Mouse (Mus musculus) ES-E14 (cell line): ENCODE data around the gene H2-Q2.
"Not testable (repeated sequence)": the region's sequence is repeated elsewhere in the genome, so short reads cannot be mapped to it uniquely, and the experiment has no call there.

ENCODE experiments used
- CHD2 ChIP-seq: IDR thresholded peaks from 2 replicates; pipeline ENCODE4 v1.6.1; 2014; ENCODE audit warnings: mild to moderate bottlenecking, low read depth, low read length, inconsistent platforms
- HCFC1 ChIP-seq: IDR thresholded peaks from 2 replicates; pipeline ENCODE4 v1.6.1; 2012; ENCODE audit warnings: low read length, inconsistent platforms, borderline replicate concordance; ENCODE audit not compliant: insufficient read depth
- MAFK ChIP-seq: IDR thresholded peaks from 2 replicates; pipeline ENCODE4 v1.6.1; 2014; ENCODE audit warnings: mild to moderate bottlenecking, low read depth, low read length, inconsistent platforms; ENCODE audit not compliant: insufficient read depth
- ZC3H11A ChIP-seq: IDR thresholded peaks from 2 replicates; pipeline ENCODE4 v1.6.1; 2012; ENCODE audit warnings: low read depth, mild to moderate bottlenecking, inconsistent platforms, low read length, borderline replicate concordance
- ZNF384 ChIP-seq: IDR thresholded peaks from 2 replicates; pipeline ENCODE4 v1.6.1; 2012; ENCODE audit warnings: low read depth, low read length, inconsistent platforms

- TF ChIP-seq HCFC1, MAFK, ZNF384, ZC3H11A, CHD2: not testable (repeated sequence)
These were observed 16.0 kb upstream of the H2-Q2 start for GRCm38 (mm10) chr17:35326000-35326399.
